Mouse (Mus musculus) cortical plate, adult 2 months (tissue): ENCODE data around the gene Agmo.

ENCODE experiments used
- CTCF ChIP-seq: fragments of 200-500 bp; IDR thresholded peaks from 2 replicates; pipeline ENCODE4 v1.5.1; 2011; ENCODE audit warnings: mild to moderate bottlenecking, control low read depth, low read length; ENCODE audit not compliant: insufficient read depth; ENCODE audit errors: extremely low read depth
- POLR2A ChIP-seq: fragments of 200-500 bp; IDR thresholded peaks from 2 replicates; pipeline ENCODE4 v1.6.1; 2011; ENCODE audit warnings: mild to moderate bottlenecking, low read length, control low read depth; ENCODE audit not compliant: insufficient read depth; ENCODE audit errors: extremely low read depth

- TF ChIP-seq CTCF (no peak), POLR2A (no peak)
Observed at GRCm38 (mm10) chr12:37540994-37541393, 299.6 kb downstream of the Agmo start.
